Mouse (Mus musculus): Measurements from ENCODE around the gene Edc3. TPM values are rescaled to one million over a fixed set of nuclear protein-coding genes. Genes with fewer than 3 reads are reported as not detected.

The Edc3 gene
- total RNA-seq, 1 experiment from 2014 or later, result 9.8 TPM

DNA sequence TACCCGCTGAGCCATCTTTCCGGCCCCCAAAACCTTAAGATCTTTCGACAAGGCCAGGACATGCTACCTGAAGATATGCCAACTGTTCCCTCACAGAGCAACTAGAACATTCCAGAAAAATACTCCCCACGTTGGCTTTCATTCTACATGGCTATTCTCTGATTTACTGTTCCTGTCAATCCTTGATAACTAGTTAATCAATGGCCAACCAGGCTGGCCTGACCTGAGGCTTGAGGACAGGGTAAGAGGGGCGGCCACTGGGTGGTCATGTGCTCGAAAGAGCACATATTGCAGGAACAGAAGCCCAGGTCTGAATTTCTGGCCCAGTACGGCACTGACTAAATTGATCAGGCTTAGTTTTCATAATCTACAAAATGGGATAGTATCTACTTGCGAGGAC lies 89.1 kb downstream of the Edc3 start:
- no peak for ATAC-seq (replicated peaks; ENCODE audit: low read depth, poor library complexity, severe bottlenecking)

DNA sequence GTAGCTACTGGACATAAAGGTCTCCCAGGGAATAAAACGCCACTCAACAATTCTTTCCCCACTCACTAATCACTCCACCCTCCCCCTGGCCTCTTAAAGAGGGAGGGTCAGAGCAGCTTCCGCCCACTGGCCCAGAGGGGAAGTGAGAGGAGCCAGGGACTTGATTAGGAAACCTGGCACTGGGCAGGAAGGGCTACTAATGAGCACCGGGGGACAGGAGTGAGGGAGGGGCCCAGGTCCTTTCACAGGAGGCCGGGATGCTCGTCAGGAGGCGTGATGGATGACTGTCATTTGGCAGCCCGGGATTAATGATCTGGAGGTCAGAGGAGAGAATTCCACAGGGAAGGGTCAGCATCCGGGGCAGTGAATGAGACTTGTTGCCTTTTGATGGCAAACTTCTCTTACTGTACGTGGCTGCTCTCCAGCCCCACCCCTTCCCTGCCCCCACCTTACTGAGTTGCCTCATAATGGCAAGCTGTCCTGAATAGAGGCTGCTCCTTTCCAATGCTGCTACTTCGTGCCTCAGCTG lies 90.4 kb downstream of the Edc3 start:
- no peak for ATAC-seq (replicated peaks; ENCODE audit: low read depth, poor library complexity, severe bottlenecking)

DNA sequence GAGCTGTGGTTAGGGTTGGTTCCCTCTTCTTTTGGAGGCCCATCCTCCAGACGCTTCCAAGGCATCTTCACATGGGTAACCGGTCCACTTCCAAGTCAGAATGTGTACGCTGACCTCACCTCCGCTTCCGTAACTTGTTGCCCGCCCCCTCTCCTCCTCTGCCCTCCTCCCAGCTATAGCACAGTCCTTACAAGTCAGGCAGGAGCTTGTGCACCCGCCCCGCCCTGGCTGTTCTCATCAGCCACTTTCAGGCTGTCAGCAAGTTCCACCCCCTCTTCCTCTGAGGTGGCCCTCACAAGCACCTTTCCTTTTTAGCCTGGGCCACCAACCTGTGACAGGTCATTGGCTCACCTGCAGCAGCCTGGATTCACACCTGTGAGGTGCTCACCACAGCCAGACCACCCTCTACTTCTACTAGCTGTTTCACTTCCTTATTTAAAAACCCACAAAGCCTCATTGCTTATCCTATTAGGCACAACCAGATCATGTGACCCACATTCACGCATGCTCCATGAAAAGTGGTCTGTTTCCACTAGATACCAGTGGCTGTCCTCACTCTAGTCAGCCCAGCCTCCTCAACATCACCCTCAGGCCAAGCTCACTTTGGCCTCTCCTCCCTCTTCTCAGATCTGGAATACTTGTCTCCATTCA lies 92.1 kb downstream of the Edc3 start:
- ATAC-seq (replicated peaks; ENCODE audit: low read depth, poor library complexity, severe bottlenecking), result peak; percentile 63

Other genes starting within 250 kb of the Edc3 start
- gene Scamp5, start 240.5 kb upstream of the Edc3 start, total RNA-seq (2017), result 0.34 and 0.37 TPM in 2 replicates
- gene Rpp25, start 204.5 kb upstream of the Edc3 start, total RNA-seq (2017), result not detected in 2 replicates
- 86.5 and 107 TPM in 2 replicates for gene Cox5a, start 187.3 kb upstream of the Edc3 start, total RNA-seq (2017)
- 12.2 and 13.6 TPM in 2 replicates for gene Fam219b, start 171.0 kb upstream of the Edc3 start, total RNA-seq (2017)
- 10.7 and 14.5 TPM in 2 replicates for gene Mpi, start 155.8 kb upstream of the Edc3 start, total RNA-seq (2017)
- gene Scamp2, start 147.6 kb upstream of the Edc3 start, total RNA-seq (2017), result 19.2 and 24.9 TPM in 2 replicates
- 4.1 and 10.6 TPM in 2 replicates for gene Ulk3, start 119.1 kb upstream of the Edc3 start, total RNA-seq (2017)
- not detected in 2 replicates for gene Cplx3, start 102.3 kb upstream of the Edc3 start, total RNA-seq (2017)
- not detected in 2 replicates for gene Lman1l, start 87.8 kb upstream of the Edc3 start, total RNA-seq (2017)
- gene Csk, start 54.9 kb upstream of the Edc3 start, total RNA-seq (2017), result 134 and 190 TPM in 2 replicates
- not detected in 2 replicates for gene Cyp1a2, start 24.8 kb upstream of the Edc3 start, total RNA-seq (2017)
- 0.50 TPM in 1 of 2 replicates, not detected in the other for gene Cyp1a1, start 20.6 kb upstream of the Edc3 start, total RNA-seq (2017)
- gene Clk3, start 57.3 kb downstream of the Edc3 start, total RNA-seq (2017), result 38.1 and 40.5 TPM in 2 replicates
- gene Arid3b, start 128.3 kb downstream of the Edc3 start, total RNA-seq (2017), result 1.9 and 2.2 TPM in 2 replicates
- 11.9 and 25.7 TPM in 2 replicates for gene Ubl7, start 202.4 kb downstream of the Edc3 start, total RNA-seq (2017)
- 0.44 and 0.55 TPM in 2 replicates for gene Sema7a, start 231.6 kb downstream of the Edc3 start, total RNA-seq (2017)

Data from common myeloid progenitor, adult 5-6 weeks (primary cell).